Mouse (Mus musculus) neural tube, embryonic 13.5 days (tissue): ENCODE measurements around the gene Morn1. TPM values are rescaled to one million over a fixed set of nuclear protein-coding genes. Genes with fewer than 3 reads are reported as not detected.
A peak's percentile ranks its signal among the peaks of the same experiment; 100 is the strongest.

ENCODE experiments used
- ATAC-seq: fragments of 200-750 bp; cut with Nextera tagmentation; 2 replicates; pipeline ENCODE4 v1.8.0; 2017; ENCODE audit warnings: low read depth, mild to moderate bottlenecking, moderate TSS enrichment, moderate library complexity
- H3K27ac ChIP-seq: fragments of 300-500 bp; sonication (generic); replicated peaks from 2 replicates; pipeline ENCODE4 v1.5.1; 2015; ENCODE audit warnings: moderate library complexity, mild to moderate bottlenecking, inconsistent platforms
- H3K27me3 ChIP-seq: fragments of 300-500 bp; sonication (generic); 2 replicates; pipeline ENCODE4 v1.6.1; 2015; ENCODE audit warnings: mild to moderate bottlenecking, inconsistent platforms
- H3K36me3 ChIP-seq: fragments of 300-500 bp; sonication (generic); 2 replicates; pipeline ENCODE4 v1.6.1; 2015; ENCODE audit warnings: mild to moderate bottlenecking, inconsistent platforms
- H3K4me1 ChIP-seq: fragments of 300-500 bp; sonication (generic); replicated peaks from 2 replicates; pipeline ENCODE4 v1.6.1; 2015; ENCODE audit warnings: inconsistent platforms
- H3K4me2 ChIP-seq: fragments of 300-500 bp; sonication (generic); 2 replicates; pipeline ENCODE4 v1.6.1; 2015; ENCODE audit warnings: inconsistent platforms, mild to moderate bottlenecking, moderate library complexity
- H3K4me3 ChIP-seq: fragments of 300-500 bp; sonication (generic); 2 replicates; pipeline ENCODE4 v1.5.1; 2015; ENCODE audit warnings: mild to moderate bottlenecking, inconsistent platforms
- H3K9ac ChIP-seq: fragments of 300-500 bp; sonication (generic); 2 replicates; pipeline ENCODE4 v1.6.1; 2015; ENCODE audit warnings: moderate library complexity, mild to moderate bottlenecking, inconsistent platforms
- H3K9me3 ChIP-seq: fragments of 300-500 bp; sonication (generic); 2 replicates; pipeline ENCODE4 v1.6.1; 2016; ENCODE audit warnings: inconsistent platforms
- WGBS: fragments of 180-500 bp; shearing (Covaris S2); methylation state at CpG from one replicate; pipeline ENCODE4 v1.1.7; 2015; 5-methylcytosine and 5-hydroxymethylcytosine counted together
- polyA plus RNA-seq: library from polyadenylated mRNA; unstranded; fragments of >200 nt; fragmentation: Nextera tagmentation; extraction: Ambion mirVana; gene quantifications from 2 replicates; pipeline ENCODE4 v1.2.1, GENCODE M21; 2015

Morn1 gene
- polyA plus RNA-seq, 1 experiment from 2014 or later, result 5.7 TPM

- Histone ChIP-seq H3K36me3 (peaks cover 57% of the 10 kb centered on the region), H3K4me1 (peaks cover 42% of the 10 kb centered on the region), H3K4me3 (no peak overlapping the region), H3K9ac (no peak overlapping the region), H3K27me3 (no peaks in the 10 kb centered on the region), H3K27ac (no peak overlapping the region), H3K9me3 (no peaks in the 10 kb centered on the region), H3K4me2 (no peak overlapping the region)
- 83% methylated on average over 27 of the region's 27 CpGs for WGBS
- no peak for ATAC-seq
Observed at GRCm38 (mm10) chr4:155157871-155158542, 71.6 kb downstream of the Morn1 start.

GRCm38 (mm10) chr4:155158543-155158917 is 72.2 kb downstream of the Morn1 start:
- no peaks in the 10 kb centered on the region for H3K27me3 ChIP-seq
- no peak overlapping the region for H3K9ac ChIP-seq
- no peak overlapping the region for H3K27ac ChIP-seq
- H3K4me1 ChIP-seq, result peaks cover 47% of the 10 kb centered on the region
- WGBS, result 86% methylated on average over 8 of the region's 8 CpGs
- no peaks in the 10 kb centered on the region for H3K9me3 ChIP-seq
- no peak overlapping the region for H3K4me2 ChIP-seq
- H3K36me3 ChIP-seq, result peaks cover 54% of the 10 kb centered on the region
- ATAC-seq, result no peak
- no peak overlapping the region for H3K4me3 ChIP-seq

- peaks cover 70% of the 10 kb centered on the region for H3K4me1 ChIP-seq
- no peaks in the 10 kb centered on the region; the same call in 1 of the 2 replicates for H3K9me3 ChIP-seq
- H3K27me3 ChIP-seq, result no peaks in the 10 kb centered on the region
- no peak overlapping the region for H3K4me2 ChIP-seq
- WGBS, result 78% methylated on average over 7 of the region's 7 CpGs
- no peak for ATAC-seq
- H3K36me3 ChIP-seq, result peaks cover 21% of the 10 kb centered on the region
- H3K9ac ChIP-seq, result no peak overlapping the region
- H3K27ac ChIP-seq, result no peak overlapping the region
- no peak overlapping the region for H3K4me3 ChIP-seq
Observed at GRCm38 (mm10) chr4:155162433-155163319, 76.3 kb downstream of the Morn1 start.

- Histone ChIP-seq H3K4me1 (peaks cover 66% of the 10 kb centered on the region), H3K27ac (no peak overlapping the region)
Observed at GRCm38 (mm10) chr4:155163320-155163651, 76.9 kb downstream of the Morn1 start.

GRCm38 (mm10) chr4:155163685-155164084 is 77.3 kb downstream of the Morn1 start:
- H3K27ac ChIP-seq, result 0 out of 2 replicates have a peak overlapping the region, but pooled peaks have one; percentile 28
- H3K9ac ChIP-seq, result peak overlapping the region; percentile 34; the same call in 1 of the 2 replicates
- no peak overlapping the region for H3K4me2 ChIP-seq
- ATAC-seq, result no peak
- H3K9me3 ChIP-seq, result no peaks in the 10 kb centered on the region; the same call in 1 of the 2 replicates
- no peaks in the 10 kb centered on the region for H3K27me3 ChIP-seq
- peaks cover 11% of the 10 kb centered on the region for H3K36me3 ChIP-seq
- peaks cover 62% of the 10 kb centered on the region for H3K4me1 ChIP-seq
- 44% methylated on average over 8 of the region's 8 CpGs for WGBS
- no peak overlapping the region for H3K4me3 ChIP-seq

More at GRCm38 (mm10) chr4:155163320-155163651, 76.9 kb downstream of the Morn1 start:
- Histone ChIP-seq H3K9me3 (no peaks in the 10 kb centered on the region; the same call in 1 of the 2 replicates), H3K4me3 (no peak overlapping the region), H3K36me3 (peaks cover 15% of the 10 kb centered on the region), H3K9ac (no peak overlapping the region), H3K4me2 (no peak overlapping the region), H3K27me3 (no peaks in the 10 kb centered on the region)
- 48% methylated on average over 4 of the region's 4 CpGs for WGBS
- ATAC-seq, result no peak

- WGBS, result 69% methylated on average over 6 of the region's 6 CpGs
- peak overlapping the region; percentile 39; the same call in 1 of the 2 replicates for H3K27ac ChIP-seq
Observed at GRCm38 (mm10) chr4:155164550-155164949, 78.2 kb downstream of the Morn1 start.

GRCm38 (mm10) chr4:155165861-155166260 is 79.5 kb downstream of the Morn1 start:
- no peak for ATAC-seq
- Histone ChIP-seq H3K27me3 (no peaks in the 10 kb centered on the region), H3K27ac (no peak overlapping the region), H3K4me2 (no peak overlapping the region), H3K36me3 (no peaks in the 10 kb centered on the region), H3K4me3 (no peak overlapping the region), H3K9me3 (no peaks in the 10 kb centered on the region; the same call in 1 of the 2 replicates), H3K9ac (no peak overlapping the region), H3K4me1 (peaks cover 68% of the 10 kb centered on the region)

More at GRCm38 (mm10) chr4:155164550-155164949, 78.2 kb downstream of the Morn1 start:
- no peaks in the 10 kb centered on the region; the same call in 1 of the 2 replicates for H3K9me3 ChIP-seq
- ATAC-seq, result peak; percentile 28; the same call in 1 of the 2 replicates
- peaks cover 68% of the 10 kb centered on the region for H3K4me1 ChIP-seq
- H3K9ac ChIP-seq, result no peak overlapping the region
- no peak overlapping the region for H3K4me2 ChIP-seq
- H3K4me3 ChIP-seq, result no peak overlapping the region
- peaks cover 3% of the 10 kb centered on the region; the same call in 1 of the 2 replicates for H3K36me3 ChIP-seq
- H3K27me3 ChIP-seq, result no peaks in the 10 kb centered on the region

GRCm38 (mm10) chr4:155168835-155169252 is 82.5 kb downstream of the Morn1 start:
- Histone ChIP-seq H3K9me3 (no peaks in the 10 kb centered on the region; the same call in 1 of the 2 replicates), H3K9ac (no peak overlapping the region), H3K27ac (no peak overlapping the region), H3K36me3 (no peaks in the 10 kb centered on the region), H3K4me1 (peaks cover 68% of the 10 kb centered on the region), H3K27me3 (no peaks in the 10 kb centered on the region), H3K4me3 (no peak overlapping the region), H3K4me2 (no peak overlapping the region)
- ATAC-seq, result no peak
- WGBS, result 93% methylated on average over 8 of the region's 8 CpGs

- WGBS, result 84% methylated on average over 8 of the region's 8 CpGs
- no peak for ATAC-seq
- no peak overlapping the region for H3K4me2 ChIP-seq
- peaks cover 72% of the 10 kb centered on the region for H3K4me1 ChIP-seq
- peak overlapping the region; percentile 68; the same call in 1 of the 2 replicates for H3K27ac ChIP-seq
- no peaks in the 10 kb centered on the region for H3K36me3 ChIP-seq
- H3K9me3 ChIP-seq, result no peaks in the 10 kb centered on the region
- no peaks in the 10 kb centered on the region for H3K27me3 ChIP-seq
- H3K4me3 ChIP-seq, result no peak overlapping the region
- no peak overlapping the region for H3K9ac ChIP-seq
Observed at GRCm38 (mm10) chr4:155170614-155171212, 84.3 kb downstream of the Morn1 start.

GRCm38 (mm10) chr4:155171961-155172533 is 85.7 kb downstream of the Morn1 start:
- Histone ChIP-seq H3K36me3 (no peaks in the 10 kb centered on the region), H3K27me3 (no peaks in the 10 kb centered on the region), H3K9me3 (no peaks in the 10 kb centered on the region), H3K9ac (no peak overlapping the region), H3K4me2 (no peak overlapping the region), H3K27ac (peak overlapping the region; percentile 94), H3K4me3 (no peak overlapping the region), H3K4me1 (peaks cover 80% of the 10 kb centered on the region)
- 51% methylated on average over 5 of the region's 5 CpGs for WGBS
- no peak for ATAC-seq

- H3K9me3 ChIP-seq, result no peaks in the 10 kb centered on the region
- WGBS, result 5% methylated on average over 21 of the region's 21 CpGs
- peak overlapping the region; percentile 94 for H3K27ac ChIP-seq
- peaks cover 91% of the 10 kb centered on the region for H3K4me1 ChIP-seq
- no peaks in the 10 kb centered on the region for H3K27me3 ChIP-seq
- no peaks in the 10 kb centered on the region for H3K36me3 ChIP-seq
- 0 out of 2 replicates have a peak overlapping the region, but pooled peaks have one; percentile 4 for H3K4me3 ChIP-seq
- peak overlapping the region; percentile 58 for H3K9ac ChIP-seq
- peak; percentile 86 for ATAC-seq
- peak overlapping the region; percentile 41 for H3K4me2 ChIP-seq
Observed at GRCm38 (mm10) chr4:155172909-155173821, 86.8 kb downstream of the Morn1 start.
